8 mouse cellular contexts compared by ENCODE assay signal in the genomic region with DNA sequence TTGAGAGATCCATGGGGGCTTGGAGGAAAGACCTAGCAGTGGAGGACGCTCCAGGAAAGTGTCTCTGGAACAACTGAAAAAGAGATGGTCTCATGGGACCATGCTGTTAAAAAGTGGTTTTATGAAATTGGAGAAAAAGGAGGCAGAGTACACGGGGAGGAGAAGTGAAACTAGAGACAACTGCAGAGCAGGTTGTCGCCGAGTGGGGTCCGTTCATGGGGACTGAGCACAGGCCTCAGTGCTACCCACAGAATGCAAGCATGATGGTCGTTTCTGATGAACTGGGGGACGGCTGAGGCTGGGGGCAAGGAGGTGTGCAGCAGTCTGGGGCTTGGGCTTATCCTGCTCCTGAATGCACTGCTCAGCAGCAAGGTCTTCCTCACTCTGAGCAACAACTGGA.
"Had no signal": no experiment of that assay in that cellular context is flagged by ENCODE, and none has a peak within 500 bp of the region (broad histone marks: within the 10 kb centered on the region; RNA-seq: fewer than 3 reads in every experiment).

No protein-coding gene starts in this region.

- ATAC-seq: lung, postnatal 0 days had no signal

- DNase-seq: kidney, adult 11 months; kidney, adult 9 months; kidney, postnatal 4 days; lung, adult 2 months; lung, postnatal 4 days; thymus, adult 2 months; thymus, postnatal 25 days had no signal
